Mouse (Mus musculus) left cerebral cortex, postnatal 4 days (tissue): ENCODE results near the gene Gm614. TPM values are rescaled to one million over a fixed set of nuclear protein-coding genes. Genes with fewer than 3 reads are reported as not detected.
A peak's percentile ranks its signal among the peaks of the same experiment; 100 is the strongest.

Source experiments
- DNase-seq: peaks from one replicate; pipeline ENCODE4 v3.0.0-alpha.2; 2022
- intact Hi-C: fragments of 180-260 bp; cut with DNase I; formaldehyde crosslinking; loops from one replicate; pipeline ENCODE4 v1.15.1; 2025
- total RNA-seq, 2 experiments: library from RNA; stranded (reverse); gene quantifications; 2 replicates each; pipeline ENCODE4 v1.2.3; 2021

Gene Gm614
- not detected for total RNA-seq

DNA sequence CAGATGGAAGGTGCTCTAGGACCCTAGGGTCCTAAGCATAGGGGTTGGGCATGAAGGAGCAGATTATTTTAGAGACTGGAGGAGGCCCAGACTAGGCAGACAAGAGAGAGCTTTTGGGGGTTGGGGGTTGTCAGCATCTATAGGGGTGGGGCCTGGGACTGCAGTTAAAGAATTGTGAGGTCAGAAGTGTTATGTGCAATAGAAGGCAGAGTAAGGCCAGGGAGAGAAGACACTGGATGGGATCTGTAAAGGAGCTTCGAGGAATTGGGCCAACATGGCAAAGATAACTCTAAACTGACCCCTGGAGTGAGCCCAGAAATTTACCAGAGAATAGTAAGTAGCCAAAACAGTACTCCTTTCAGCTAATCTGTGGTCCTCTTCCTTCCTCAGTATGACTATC, at the start of gene Gm614:
Gene Gm614 (minus strand): TSS at position 101 of the 400 bp plus-strand sequence.
- intact Hi-C loops = no loop called here
- DNase-seq = no peak

GRCm38 (mm10) chrX:101309299-101309698, 45.5 kb upstream of the Gm614 start:
- intact Hi-C loops = no loop called here
- no peak for DNase-seq

DNA sequence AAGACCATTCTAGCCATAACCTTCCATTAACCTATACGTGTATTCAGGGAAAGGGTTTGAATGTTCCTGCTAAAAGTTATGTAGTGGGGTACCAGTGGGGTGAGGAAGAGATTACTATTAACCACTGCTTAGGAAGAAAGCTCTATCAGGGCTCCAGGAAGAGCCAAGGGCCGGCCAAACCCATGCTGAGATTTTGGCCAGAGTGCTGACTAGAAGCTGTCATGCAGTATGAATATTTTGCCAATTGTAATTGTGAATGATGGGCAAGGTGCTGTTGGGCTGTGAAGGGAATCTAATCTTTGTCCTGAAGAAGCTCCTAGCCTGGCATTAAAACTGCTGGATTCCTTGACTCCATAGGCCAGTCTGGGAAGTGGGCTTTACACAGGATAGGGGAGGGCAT, 40.9 kb upstream of the Gm614 start:
- DNase-seq = peak; percentile 35
- intact Hi-C loops = no loop called here

- DNase-seq = no peak
- intact Hi-C loops = no loop called here
These were observed 37.9 kb upstream of the Gm614 start for GRCm38 (mm10) chrX:101301654-101302053.

GRCm38 (mm10) chrX:101300427-101301030, 36.7 kb upstream of the Gm614 start:
- peak; percentile 47 for DNase-seq
- intact Hi-C loops = no loop called here

DNA sequence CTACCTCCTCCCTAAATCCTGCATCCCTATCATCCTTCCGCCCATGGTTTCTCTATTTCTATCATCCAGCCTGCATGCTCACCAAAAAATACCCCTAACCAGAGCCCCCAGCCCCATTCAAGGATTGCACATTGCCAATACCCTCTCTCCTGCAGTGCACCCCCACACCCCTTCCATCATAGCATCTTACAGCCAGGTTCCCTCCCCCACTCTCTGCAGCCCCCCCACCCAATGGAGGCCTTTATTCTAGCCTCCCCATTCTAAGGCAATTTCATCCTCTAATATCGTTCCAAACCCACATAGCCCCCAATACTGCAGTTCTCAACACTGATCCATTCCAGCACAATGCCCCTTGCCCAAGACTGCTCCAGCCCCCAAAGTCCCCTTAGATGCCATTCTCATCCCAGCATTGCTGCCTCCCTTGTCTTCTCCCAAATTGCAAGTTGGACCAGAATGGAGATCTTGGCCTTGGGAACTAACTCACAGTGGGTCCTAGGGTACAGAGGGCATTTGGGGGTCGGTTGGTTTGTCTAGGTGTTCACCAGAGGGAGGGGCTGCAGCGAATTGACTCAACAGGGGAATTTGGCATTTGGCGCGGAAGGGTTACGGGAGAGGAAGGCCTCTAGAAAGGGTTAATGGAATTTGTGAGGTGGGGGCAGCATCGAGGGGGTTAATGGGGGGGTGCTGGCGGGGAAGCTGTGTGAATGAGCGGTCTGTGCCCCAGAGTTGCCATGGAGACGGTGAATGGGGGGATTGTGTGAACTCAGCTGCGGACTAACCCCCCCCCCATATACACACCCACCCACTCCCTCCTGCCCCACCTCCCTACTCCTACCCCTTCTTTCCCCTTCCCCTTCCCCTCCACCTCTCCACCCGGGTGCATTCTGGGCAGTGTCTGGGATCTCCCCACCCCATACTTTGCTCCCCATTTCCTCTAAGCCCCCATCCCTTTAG, 36.0 kb upstream of the Gm614 start:
- intact Hi-C loops = no loop called here
- DNase-seq = peak; percentile 48

- DNase-seq = peak; percentile 67
- intact Hi-C loops = no loop called here
These were observed 35.3 kb upstream of the Gm614 start, which contains the start of gene Nlgn3 for GRCm38 (mm10) chrX:101299055-101299454. Nlgn3 (plus strand) TSS chrX:101299168.

- intact Hi-C loops = no loop called here
- no peak for DNase-seq
These were observed 26.3 kb upstream of the Gm614 start for GRCm38 (mm10) chrX:101290111-101290510.

- DNase-seq = no peak
- intact Hi-C loops = loop anchor here (10.0 kb wide), 1 partner anchor 154 kb away; no protein-coding TSS in a partner anchor
These were observed 25.2 kb upstream of the Gm614 start for GRCm38 (mm10) chrX:101289037-101289436.

GRCm38 (mm10) chrX:101288432-101288831, 24.6 kb upstream of the Gm614 start:
- intact Hi-C loops = loop anchor here (10.0 kb wide), 1 partner anchor 154 kb away; no protein-coding TSS in a partner anchor
- DNase-seq = no peak

DNA sequence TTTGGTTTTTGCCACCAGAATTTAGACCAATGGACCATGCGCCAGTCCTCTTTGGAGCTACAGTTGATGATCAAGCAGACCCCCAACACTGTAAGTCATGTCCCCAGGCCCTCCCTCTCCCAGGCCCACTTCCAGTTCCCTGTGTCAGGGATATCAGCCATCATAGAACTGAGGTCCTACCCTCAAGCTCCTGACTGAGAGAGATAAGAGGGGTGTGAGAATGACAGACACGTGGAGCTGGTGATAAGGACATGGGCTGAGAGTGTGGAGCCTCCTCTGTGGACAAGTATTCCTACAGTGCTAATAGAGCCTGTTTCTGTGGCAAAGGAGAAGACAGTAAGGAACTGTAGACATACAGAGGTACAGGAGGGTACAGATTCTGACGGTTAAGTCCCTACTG, 23.8 kb upstream of the Gm614 start:
- intact Hi-C loops = loop anchor here (10.0 kb wide), 1 partner anchor 153 kb away; no protein-coding TSS in a partner anchor
- no peak for DNase-seq

- no peak for DNase-seq
These were observed 22.3 kb upstream of the Gm614 start for GRCm38 (mm10) chrX:101285953-101286670.

DNA sequence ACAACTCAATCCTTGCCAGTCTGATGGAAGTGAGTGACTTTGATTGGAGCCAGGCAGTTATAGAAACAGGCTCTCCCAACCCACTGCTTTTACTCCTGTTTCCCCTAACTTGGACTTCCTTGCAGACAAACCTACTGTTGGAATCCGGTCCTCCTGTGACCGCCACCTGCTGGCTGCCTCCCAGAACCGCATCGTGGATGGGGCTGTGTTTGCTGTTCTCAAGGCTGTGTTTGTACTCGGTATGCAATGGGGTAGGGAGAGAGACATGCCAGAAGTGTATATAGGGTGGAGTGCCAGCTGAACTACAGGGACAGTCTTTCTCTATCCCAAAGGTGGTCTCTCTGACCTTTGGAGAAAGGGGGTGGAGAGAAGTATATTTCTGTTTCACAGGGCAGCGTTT, 21.7 kb upstream of the Gm614 start:
- intact Hi-C loops = loop anchor here (10.0 kb wide), 1 partner anchor 151 kb away; no protein-coding TSS in a partner anchor
- DNase-seq = peak; percentile 57

More at GRCm38 (mm10) chrX:101285953-101286670, 22.3 kb upstream of the Gm614 start:
- intact Hi-C loops = loop anchor here (10.0 kb wide), 1 partner anchor 151 kb away; no protein-coding TSS in a partner anchor

GRCm38 (mm10) chrX:101282813-101283212, 19.0 kb upstream of the Gm614 start:
- no peak for DNase-seq
- intact Hi-C loops = loop anchor here (10.0 kb wide), 1 partner anchor 148 kb away; no protein-coding TSS in a partner anchor

- intact Hi-C loops = no loop called here
These were observed 10.3 kb upstream of the Gm614 start, which contains the start of gene Med12 for GRCm38 (mm10) chrX:101273875-101274738. Med12 (plus strand) TSS chrX:101274030.

DNA sequence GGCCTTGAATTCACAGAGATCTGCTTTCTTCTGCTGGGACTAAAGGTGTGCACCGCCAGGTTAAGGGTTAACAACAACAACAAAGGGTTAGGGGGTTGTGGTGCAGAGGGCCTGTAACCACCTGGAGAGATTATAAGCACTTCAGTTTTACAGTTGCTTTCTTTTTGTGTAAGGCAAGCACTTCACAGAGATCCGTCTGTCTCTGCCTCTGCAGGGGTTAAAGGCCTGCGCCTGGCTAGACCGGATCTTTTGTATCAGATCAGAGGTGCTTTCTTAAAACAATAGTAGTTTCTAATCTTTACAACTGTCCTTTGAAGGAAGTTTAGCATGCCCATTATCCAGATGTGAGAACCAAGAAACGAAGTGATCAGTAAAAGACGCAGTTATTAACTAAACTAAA, 9.6 kb upstream of the Gm614 start:
- DNase-seq = no peak
- intact Hi-C loops = no loop called here

More at GRCm38 (mm10) chrX:101273875-101274738, 10.3 kb upstream of the Gm614 start, which contains the start of gene Med12:
- peak; percentile 90 for DNase-seq

GRCm38 (mm10) chrX:101268755-101269124, 4.9 kb upstream of the Gm614 start, which contains the start of gene Gm20489:
Gm20489 (minus strand) TSS chrX:101269023.
- intact Hi-C loops = no loop called here
- no peak for DNase-seq

- no peak for DNase-seq
- intact Hi-C loops = no loop called here
These were observed 4.4 kb upstream of the Gm614 start, which contains the start of gene Il2rg for GRCm38 (mm10) chrX:101268025-101268754. Il2rg (minus strand) TSS chrX:101268255.

DNA sequence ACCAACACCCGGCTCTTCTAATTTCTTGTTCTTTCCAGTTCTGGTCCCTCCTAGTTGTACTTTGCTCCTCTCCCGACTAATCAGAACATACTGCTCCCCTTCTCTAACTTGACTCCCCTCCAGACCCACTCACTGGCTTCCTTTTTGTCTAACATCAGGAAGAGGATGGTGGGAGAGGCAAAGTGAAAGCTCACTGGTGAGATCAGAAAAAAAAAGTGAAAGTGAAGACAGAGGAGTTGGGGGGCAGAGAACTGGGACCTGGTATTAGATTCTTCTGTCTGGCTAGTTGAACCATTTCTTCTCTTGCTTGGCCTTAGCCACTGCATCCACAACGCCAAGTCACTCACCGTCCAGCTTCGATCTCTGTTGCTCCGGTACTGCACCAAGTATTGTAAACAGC, 2.8 kb upstream of the Gm614 start:
- DNase-seq = no peak
- intact Hi-C loops = no loop called here
